Mouse (Mus musculus) hindbrain, embryonic 11.5 days (tissue): ENCODE measurements around the gene Vps26a. TPM values are rescaled to one million over a fixed set of nuclear protein-coding genes. Genes with fewer than 3 reads are reported as not detected.

ENCODE experiments used
- ATAC-seq: fragments of 200-750 bp; cut with Nextera tagmentation; 2 replicates; pipeline ENCODE4 v1.8.0; 2017; ENCODE audit warnings: mild to moderate bottlenecking, moderate TSS enrichment, moderate library complexity; ENCODE audit not compliant: low FRiP score
- DNase-seq: peaks from one replicate; pipeline ENCODE4 v3.0.0-alpha.2; 2015; ENCODE audit warnings: low spot score
- H3K27ac ChIP-seq: fragments of 300-500 bp; sonication (generic); 2 replicates; pipeline ENCODE4 v1.5.1; 2014; ENCODE audit warnings: mild to moderate bottlenecking, low read depth, low read length
- H3K27me3 ChIP-seq: fragments of 300-500 bp; sonication (generic); 2 replicates; pipeline ENCODE4 v1.6.1; 2014; ENCODE audit warnings: mild to moderate bottlenecking, low read length, moderate library complexity, mixed read lengths; ENCODE audit not compliant: control insufficient read depth, insufficient read depth
- H3K36me3 ChIP-seq: fragments of 300-500 bp; sonication (generic); 2 replicates; pipeline ENCODE4 v1.6.1; 2014; ENCODE audit warnings: mild to moderate bottlenecking, low read length, moderate library complexity, mixed read lengths; ENCODE audit not compliant: control insufficient read depth, insufficient read depth
- H3K4me1 ChIP-seq: fragments of 300-500 bp; sonication (generic); replicated peaks from 2 replicates; pipeline ENCODE4 v1.6.1; 2014; ENCODE audit warnings: low read length, mixed read lengths; ENCODE audit not compliant: control insufficient read depth, insufficient read depth
- H3K4me2 ChIP-seq: fragments of 300-500 bp; sonication (generic); replicated peaks from 2 replicates; pipeline ENCODE4 v1.6.1; 2014; ENCODE audit warnings: mild to moderate bottlenecking, low read depth, low read length
- H3K4me3 ChIP-seq: fragments of 300-500 bp; sonication (generic); 2 replicates; pipeline ENCODE4 v1.5.1; 2014; ENCODE audit warnings: low read depth, low read length
- H3K9ac ChIP-seq: fragments of 300-500 bp; sonication (generic); 2 replicates; pipeline ENCODE4 v1.6.1; 2014; ENCODE audit warnings: low read depth, low read length
- H3K9me3 ChIP-seq: fragments of 300-500 bp; sonication (generic); 2 replicates; pipeline ENCODE4 v1.6.1; 2016; ENCODE audit warnings: low read length; ENCODE audit not compliant: control insufficient read depth
- WGBS: fragments of 180-500 bp; shearing (Covaris S2); extraction: QIAGEN DNeasy Blood & Tissue Kit; methylation state at CpG from one replicate; pipeline ENCODE4 v1.1.7; 2014; 5-methylcytosine and 5-hydroxymethylcytosine counted together
- polyA plus RNA-seq: library from polyadenylated mRNA; unstranded; fragments of >200 nt; fragmentation: Nextera tagmentation; extraction: Ambion mirVana; gene quantifications from 2 replicates; pipeline ENCODE4 v1.2.1, GENCODE M21; 2014

The Vps26a gene
- polyA plus RNA-seq, result 91.4 and 109 TPM in 2 replicates

DNA sequence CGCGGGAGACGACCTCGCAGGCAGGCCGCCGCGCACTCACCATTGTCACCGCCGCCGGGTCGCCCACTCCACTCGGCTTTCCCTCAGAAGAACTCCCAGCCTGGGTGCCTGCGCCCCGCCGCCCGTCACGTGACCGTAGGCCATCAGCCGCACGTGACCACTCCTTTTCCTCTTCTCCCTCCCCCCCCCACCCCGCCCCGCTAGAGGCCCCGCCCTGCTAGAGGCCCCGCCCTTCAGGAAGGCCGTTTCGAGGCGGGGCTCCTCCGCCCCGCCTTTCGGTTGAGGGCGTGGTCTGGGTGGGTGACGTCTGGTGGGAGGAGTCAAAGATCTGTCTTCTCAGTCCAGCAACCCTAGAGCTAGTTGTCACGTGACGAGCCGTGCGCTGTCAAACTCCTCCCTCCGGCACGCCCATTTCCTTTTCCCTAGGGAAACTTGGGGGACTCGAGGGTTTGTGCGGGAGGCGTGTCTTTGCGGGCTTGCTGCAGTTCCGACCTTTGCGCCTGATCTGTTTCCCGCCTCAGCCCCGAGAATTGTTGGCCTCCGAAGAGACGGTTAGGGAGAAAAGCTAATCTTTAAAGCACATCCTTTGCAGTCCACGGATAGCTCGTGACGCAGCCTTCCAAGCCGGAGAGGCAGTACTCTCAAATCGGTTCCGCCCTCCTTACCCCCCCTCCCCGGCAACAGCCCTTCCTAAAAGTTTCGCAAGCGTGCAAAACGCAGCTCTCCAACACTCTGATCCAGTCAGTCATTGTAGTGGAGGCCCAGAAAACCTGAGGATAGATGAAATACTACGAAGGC lies at the start of gene Vps26a:
Vps26a (minus strand) TSS at position 188 of the 798 bp plus-strand sequence.
- H3K9me3 ChIP-seq, result no peaks in the 10 kb centered on the region
- H3K4me2 ChIP-seq, result peak within 1 kb of the TSS; percentile 70
- peak; percentile 94 for ATAC-seq
- H3K9ac ChIP-seq, result peak within 1 kb of the TSS; percentile 80
- H3K36me3 ChIP-seq, result no peaks in the 10 kb centered on the region
- H3K4me3 ChIP-seq, result peak within 1 kb of the TSS; percentile 69
- no peaks in the 10 kb centered on the region for H3K4me1 ChIP-seq
- H3K27me3 ChIP-seq, result no peaks in the 10 kb centered on the region
- DNase-seq, result peak; percentile 99
- peak within 1 kb of the TSS; percentile 71; the same call in 1 of the 2 replicates for H3K27ac ChIP-seq
- WGBS, result under 1% methylated on average over 56 of the region's 59 CpGs

DNA sequence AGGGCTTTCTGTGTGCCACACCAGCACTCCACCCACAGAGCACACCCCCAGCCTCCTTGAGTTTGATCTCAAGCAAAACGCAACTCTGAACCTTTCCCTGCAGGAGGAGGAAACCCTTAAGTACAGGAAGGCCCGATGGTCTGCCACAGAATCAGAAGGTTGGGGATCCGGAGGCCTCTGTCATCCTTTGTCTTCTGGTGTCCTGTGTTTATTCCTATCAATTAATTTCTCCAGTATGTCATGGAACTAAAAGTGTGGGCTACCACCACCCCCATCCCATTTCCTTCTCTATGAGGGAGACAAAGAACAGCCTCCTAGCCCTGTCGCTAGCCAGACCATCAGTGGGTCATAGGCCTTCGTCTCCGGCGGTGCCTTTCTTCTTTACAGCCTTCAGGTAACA lies 47.9 kb upstream of the Vps26a start:
- Histone ChIP-seq H3K4me2 (no peak overlapping the region), H3K27ac (no peak overlapping the region), H3K4me1 (no peaks in the 10 kb centered on the region), H3K27me3 (no peaks in the 10 kb centered on the region), H3K36me3 (no peaks in the 10 kb centered on the region), H3K9ac (no peak overlapping the region), H3K9me3 (no peaks in the 10 kb centered on the region), H3K4me3 (no peak overlapping the region)
- WGBS, result 83% methylated on average over 7 of the region's 7 CpGs
- DNase-seq (no peak), ATAC-seq (no peak)

DNA sequence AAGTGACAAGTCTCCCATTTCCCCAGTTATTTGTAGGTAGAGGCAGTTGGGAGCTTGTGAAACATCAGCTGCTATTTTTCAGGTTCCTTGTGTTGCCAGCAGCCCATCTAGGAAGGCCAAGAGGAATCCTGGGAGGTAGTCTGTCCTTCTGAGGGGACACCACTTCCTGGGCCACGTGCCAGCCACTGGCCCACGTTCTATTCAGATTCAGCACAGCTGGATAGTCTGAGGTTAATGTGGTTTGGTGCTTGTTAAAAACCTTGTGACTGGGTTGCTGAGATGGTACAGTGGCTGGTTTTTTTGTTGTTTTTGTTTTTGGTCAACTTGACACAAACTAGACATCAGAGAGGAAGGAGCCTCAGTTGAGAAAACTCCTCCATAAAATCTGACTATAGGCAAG lies 46.2 kb upstream of the Vps26a start:
- no peak overlapping the region for H3K9ac ChIP-seq
- no peak overlapping the region for H3K4me2 ChIP-seq
- H3K27ac ChIP-seq, result no peak overlapping the region
- H3K9me3 ChIP-seq, result no peaks in the 10 kb centered on the region
- 45% methylated on average over 2 of the region's 2 CpGs for WGBS
- no peaks in the 10 kb centered on the region for H3K36me3 ChIP-seq
- no peaks in the 10 kb centered on the region for H3K27me3 ChIP-seq
- no peak overlapping the region for H3K4me3 ChIP-seq
- no peaks in the 10 kb centered on the region for H3K4me1 ChIP-seq
- ATAC-seq (no peak), DNase-seq (no peak)

DNA sequence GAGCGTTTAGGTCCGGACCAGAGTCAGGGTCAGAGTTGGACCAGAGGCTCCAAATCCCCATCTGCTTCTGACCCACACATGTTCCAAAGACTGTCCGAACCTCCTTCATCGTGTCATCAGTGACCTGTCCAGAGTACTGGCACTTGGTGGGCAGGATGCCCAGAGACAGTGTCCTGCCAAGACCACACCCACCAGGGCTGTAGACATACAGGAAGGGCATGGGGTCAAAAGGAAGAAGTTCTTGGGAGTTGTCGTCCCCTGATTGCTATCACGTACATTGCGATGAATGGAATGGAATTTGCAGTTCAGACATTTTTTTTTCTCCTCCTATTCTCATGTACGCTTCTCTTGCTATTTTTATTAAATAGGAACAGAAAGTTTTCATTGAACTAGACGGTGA lies 43.6 kb upstream of the Vps26a start:
- H3K4me2 ChIP-seq, result no peak overlapping the region
- 93% methylated on average over 9 of the region's 9 CpGs for WGBS
- no peaks in the 10 kb centered on the region for H3K27me3 ChIP-seq
- H3K4me3 ChIP-seq, result no peak overlapping the region
- no peaks in the 10 kb centered on the region for H3K4me1 ChIP-seq
- no peak overlapping the region for H3K27ac ChIP-seq
- no peak overlapping the region for H3K9ac ChIP-seq
- ATAC-seq (no peak), DNase-seq (no peak)
- H3K36me3 ChIP-seq, result no peaks in the 10 kb centered on the region
- no peaks in the 10 kb centered on the region for H3K9me3 ChIP-seq

DNA sequence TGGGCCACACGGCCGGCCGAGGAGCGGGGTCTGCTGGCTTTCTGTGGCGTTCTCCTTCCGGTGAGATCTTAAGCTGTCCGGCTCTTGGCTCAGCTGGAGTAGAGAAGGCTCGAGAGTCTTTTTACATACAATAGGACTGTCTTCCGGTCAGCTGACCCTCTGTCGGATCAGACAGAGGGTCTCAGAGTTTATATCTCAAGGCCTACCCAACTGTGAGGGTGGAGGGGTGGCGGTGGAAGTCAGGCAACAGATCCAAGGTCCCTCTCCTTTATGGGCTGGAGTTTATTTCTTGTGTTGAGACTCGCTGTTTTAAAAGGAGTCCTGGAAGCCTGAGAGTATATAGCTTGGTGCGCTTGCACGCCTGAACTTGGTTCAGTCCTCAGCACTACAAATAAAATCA lies 40.7 kb upstream of the Vps26a start, which contains the start of gene Srgn:
Srgn (minus strand) TSS at position 101 of the 400 bp plus-strand sequence.
- H3K4me3 ChIP-seq, result no peak within 1 kb of the TSS
- no peak within 1 kb of the TSS for H3K27ac ChIP-seq
- 87% methylated on average over 14 of the region's 14 CpGs for WGBS
- no peaks in the 10 kb centered on the region for H3K4me1 ChIP-seq
- DNase-seq, result no peak
- H3K27me3 ChIP-seq, result no peaks in the 10 kb centered on the region
- no peak within 1 kb of the TSS for H3K9ac ChIP-seq
- no peak within 1 kb of the TSS for H3K4me2 ChIP-seq
- no peaks in the 10 kb centered on the region for H3K36me3 ChIP-seq
- H3K9me3 ChIP-seq, result no peaks in the 10 kb centered on the region
- no peak for ATAC-seq

DNA sequence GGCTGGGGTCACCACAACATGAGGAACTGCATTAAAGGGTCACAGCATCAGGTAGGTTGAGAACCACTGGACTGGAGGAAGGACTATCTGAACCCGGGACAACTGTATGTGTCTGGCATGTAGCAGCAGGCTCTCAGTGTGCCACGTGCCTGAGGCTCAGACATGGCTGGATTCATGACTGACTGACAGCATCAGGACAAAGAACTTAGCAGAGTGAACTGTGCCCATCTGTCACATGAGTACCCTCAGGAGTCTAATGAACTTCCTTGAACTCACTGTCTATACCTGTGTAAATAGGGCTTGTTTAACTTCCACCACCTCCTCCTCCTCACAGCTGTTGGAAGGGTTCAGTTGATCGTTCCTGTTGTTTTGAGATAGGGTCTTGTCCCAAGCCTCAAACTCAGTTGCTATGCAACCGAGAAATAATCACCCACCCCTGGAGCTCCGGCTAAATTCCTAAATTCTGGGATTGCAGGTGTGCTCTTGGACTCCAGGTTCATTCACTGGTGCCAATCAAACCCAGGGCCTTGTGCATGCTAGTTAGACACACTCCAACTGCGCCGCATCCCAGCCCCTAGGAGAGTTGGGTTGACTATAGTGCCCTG lies 35.8 kb upstream of the Vps26a start:
- no peaks in the 10 kb centered on the region for H3K4me1 ChIP-seq

DNA sequence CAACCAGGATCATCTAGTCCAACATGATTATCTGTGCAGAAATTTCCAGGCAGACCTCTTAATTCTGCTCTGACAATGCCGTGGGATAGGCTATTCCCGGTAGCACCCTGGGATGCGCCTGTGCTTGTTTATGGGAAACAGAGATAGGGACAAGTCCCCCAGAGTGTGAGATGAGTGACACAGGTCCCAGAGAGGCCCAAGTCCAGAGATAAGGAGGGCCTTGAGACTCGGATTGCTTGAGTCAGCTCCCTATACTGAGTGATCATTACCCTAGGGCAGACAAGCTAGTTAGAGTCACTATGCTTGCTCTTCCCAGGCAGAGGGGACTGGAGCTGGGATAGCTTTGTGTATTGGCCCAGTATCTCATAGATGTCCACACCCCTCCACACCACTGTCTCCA lies 35.2 kb upstream of the Vps26a start:
- H3K4me1 ChIP-seq, result no peaks in the 10 kb centered on the region
- H3K36me3 ChIP-seq, result no peaks in the 10 kb centered on the region
- H3K9me3 ChIP-seq, result no peaks in the 10 kb centered on the region
- WGBS, result 73% methylated on average over 4 of the region's 4 CpGs
- no peak overlapping the region for H3K9ac ChIP-seq
- ATAC-seq, result no peak
- H3K4me2 ChIP-seq, result no peak overlapping the region
- H3K27ac ChIP-seq, result no peak overlapping the region
- no peak overlapping the region for H3K4me3 ChIP-seq
- DNase-seq, result no peak
- H3K27me3 ChIP-seq, result no peaks in the 10 kb centered on the region

More for the DNA sequence above, 35.8 kb upstream of the Vps26a start:
- no peak for ATAC-seq
- 75% methylated on average over 7 of the region's 7 CpGs for WGBS
- H3K27ac ChIP-seq, result no peak overlapping the region
- H3K36me3 ChIP-seq, result no peaks in the 10 kb centered on the region
- no peak overlapping the region for H3K4me2 ChIP-seq
- no peak overlapping the region for H3K4me3 ChIP-seq
- no peaks in the 10 kb centered on the region for H3K9me3 ChIP-seq
- H3K9ac ChIP-seq, result no peak overlapping the region
- H3K27me3 ChIP-seq, result no peaks in the 10 kb centered on the region
- DNase-seq, result no peak

DNA sequence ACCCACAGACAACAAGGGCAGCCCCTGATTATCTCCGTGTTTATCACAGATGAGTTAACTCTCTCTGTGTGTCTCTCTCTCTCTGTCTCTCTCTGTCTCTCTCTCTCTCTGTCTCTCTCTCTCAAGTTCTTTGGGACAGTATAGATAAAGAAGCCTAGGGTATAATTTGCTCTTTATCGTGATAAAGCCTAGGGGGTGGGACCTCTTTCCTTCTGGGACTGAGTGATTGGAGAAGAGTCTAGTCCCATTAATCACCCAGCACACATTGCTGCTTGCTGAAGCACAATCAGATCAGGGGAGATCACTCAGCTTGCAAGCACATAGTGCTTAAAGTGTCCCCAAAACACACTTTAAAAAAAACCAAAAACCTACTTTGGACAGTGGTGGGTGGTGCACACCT lies 34.3 kb upstream of the Vps26a start:
- Histone ChIP-seq H3K36me3 (no peaks in the 10 kb centered on the region), H3K4me2 (no peak overlapping the region), H3K4me1 (no peaks in the 10 kb centered on the region), H3K4me3 (no peak overlapping the region), H3K27ac (no peak overlapping the region), H3K27me3 (no peaks in the 10 kb centered on the region), H3K9me3 (no peaks in the 10 kb centered on the region), H3K9ac (no peak overlapping the region)
- DNase-seq (no peak), ATAC-seq (no peak)
- 70% methylated on average over 2 of the region's 2 CpGs for whole genome bisulfite sequencing

DNA sequence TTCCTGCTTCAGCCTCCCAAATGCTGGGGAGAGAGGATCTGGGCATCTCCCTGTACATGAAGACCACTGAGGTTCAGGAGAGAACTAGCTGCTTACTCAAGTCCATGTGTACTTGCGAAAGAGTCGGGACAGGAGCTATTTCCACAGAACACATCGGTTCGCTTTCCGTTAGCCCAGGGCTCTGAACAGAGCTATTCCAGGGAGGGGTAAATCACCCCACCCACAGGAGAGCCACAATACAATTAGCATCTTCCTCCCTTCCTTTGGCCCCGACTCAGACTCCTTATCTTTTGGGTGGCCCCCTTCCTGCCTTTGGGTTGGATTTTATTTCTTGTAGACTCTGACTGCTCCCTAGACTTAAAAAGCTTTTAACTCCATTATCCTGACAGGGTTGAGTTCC lies 30.9 kb upstream of the Vps26a start:
- Histone ChIP-seq H3K9ac (no peak overlapping the region), H3K9me3 (no peaks in the 10 kb centered on the region), H3K36me3 (no peaks in the 10 kb centered on the region), H3K4me3 (no peak overlapping the region), H3K4me2 (no peak overlapping the region), H3K27ac (no peak overlapping the region), H3K4me1 (no peaks in the 10 kb centered on the region), H3K27me3 (no peaks in the 10 kb centered on the region)
- ATAC-seq (no peak), DNase-seq (no peak)
- WGBS, result 89% methylated on average over 6 of the region's 6 CpGs
